In the genomic region with DNA sequence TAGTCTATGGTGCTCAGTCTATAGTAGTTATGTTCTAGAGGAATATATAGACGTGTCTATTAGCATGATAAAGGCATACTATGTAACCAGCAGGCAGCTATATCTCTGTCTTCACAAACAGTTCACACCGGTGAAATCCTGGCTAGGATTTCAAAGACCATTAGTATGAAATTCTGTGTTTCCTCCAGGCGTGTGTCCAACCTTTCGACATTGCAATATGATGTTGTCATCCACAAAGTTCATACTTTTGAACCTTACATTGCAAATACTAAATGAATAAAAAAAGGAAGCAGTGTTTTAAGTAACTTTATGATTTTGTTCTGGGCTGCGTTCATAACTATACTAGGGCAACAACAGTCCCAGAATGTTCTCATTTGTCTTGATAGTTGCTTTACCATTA, we compare ENCODE assay signal across 19 mouse cellular contexts.
"Had no signal": no experiment of that assay in that cellular context is flagged by ENCODE, and none has a peak within 500 bp of the region (broad histone marks: within the 10 kb centered on the region; RNA-seq: fewer than 3 reads in every experiment).

No protein-coding gene starts in this region.

- H3K27me3 ChIP-seq: kidney, embryonic 15.5 days; limb, embryonic 15.5 days; midbrain, embryonic 12.5 days; neural tube, embryonic 13.5 days; stomach, embryonic 15.5 days had no signal

- H3K9me3 ChIP-seq: kidney, embryonic 15.5 days; limb, embryonic 15.5 days; midbrain, embryonic 12.5 days; neural tube, embryonic 13.5 days; stomach, embryonic 15.5 days had no signal

- H3K36me3 ChIP-seq: kidney, embryonic 15.5 days; limb, embryonic 15.5 days; midbrain, embryonic 12.5 days; neural tube, embryonic 13.5 days; stomach, embryonic 15.5 days had no signal

- H3K4me3 ChIP-seq: kidney, embryonic 15.5 days; limb, embryonic 15.5 days; midbrain, embryonic 12.5 days; neural tube, embryonic 13.5 days; stomach, embryonic 15.5 days had no signal

- H3K4me1 ChIP-seq: kidney, embryonic 15.5 days; limb, embryonic 15.5 days; midbrain, embryonic 12.5 days; neural tube, embryonic 13.5 days; stomach, embryonic 15.5 days had no signal

- H3K4me2 ChIP-seq: kidney, embryonic 15.5 days; limb, embryonic 15.5 days; midbrain, embryonic 12.5 days; neural tube, embryonic 13.5 days; stomach, embryonic 15.5 days had no signal

- ATAC-seq: midbrain, embryonic 16.5 days had no signal

- H3K9ac ChIP-seq: kidney, embryonic 15.5 days; limb, embryonic 15.5 days; liver, embryonic 14.5 days; midbrain, embryonic 12.5 days; neural tube, embryonic 13.5 days; stomach, embryonic 15.5 days had no signal

- DNase-seq: kidney, adult 18-20 months; kidney, postnatal 14 days; layer of hippocampus, adult 9-11 months; layer of hippocampus, postnatal 36 days; lung, adult 2 months; lung, postnatal 10 days; lung, postnatal 4 days; retina, postnatal 1 day; right cerebral cortex, postnatal 4 days; spleen, adult 18-20 months; thymus, adult 2 months; thymus, postnatal 36 days had no signal

- H3K27ac ChIP-seq: kidney, embryonic 15.5 days; limb, embryonic 15.5 days; liver, embryonic 14.5 days; midbrain, embryonic 12.5 days; neural tube, embryonic 13.5 days; stomach, embryonic 15.5 days had no signal
